Mouse (Mus musculus) limb, embryonic 12.5 days (tissue): ENCODE results near the gene Fut9. TPM values are rescaled to one million over a fixed set of nuclear protein-coding genes. Genes with fewer than 3 reads are reported as not detected.
A peak's percentile ranks its signal among the peaks of the same experiment; 100 is the strongest.

ENCODE experiments used
- ATAC-seq: fragments of 200-750 bp; cut with Nextera tagmentation; 2 replicates; pipeline ENCODE4 v1.8.0; 2017; ENCODE audit warnings: low read depth, moderate TSS enrichment; ENCODE audit not compliant: insufficient number of reproducible peaks, insufficient read depth, low FRiP score, low TSS enrichment
- H3K27ac ChIP-seq: fragments of 300-500 bp; sonication (generic); 2 replicates; pipeline ENCODE4 v1.5.1; 2016; ENCODE audit warnings: mild to moderate bottlenecking, moderate library complexity
- H3K27me3 ChIP-seq: fragments of 300-500 bp; sonication (generic); 2 replicates; pipeline ENCODE4 v1.6.1; 2016; ENCODE audit warnings: mild to moderate bottlenecking, moderate library complexity
- H3K36me3 ChIP-seq: fragments of 300-500 bp; sonication (generic); 2 replicates; pipeline ENCODE4 v1.6.1; 2016; ENCODE audit warnings: mild to moderate bottlenecking, moderate library complexity
- H3K4me1 ChIP-seq: fragments of 300-500 bp; sonication (generic); replicated peaks from 2 replicates; pipeline ENCODE4 v1.6.1; 2016
- H3K4me2 ChIP-seq: fragments of 300-500 bp; sonication (generic); 2 replicates; pipeline ENCODE4 v1.6.1; 2016; ENCODE audit warnings: mild to moderate bottlenecking, moderate library complexity
- H3K4me3 ChIP-seq: fragments of 300-500 bp; sonication (generic); replicated peaks from 2 replicates; pipeline ENCODE4 v1.5.1; 2016; ENCODE audit warnings: mild to moderate bottlenecking
- H3K9ac ChIP-seq: fragments of 300-500 bp; sonication (generic); replicated peaks from 2 replicates; pipeline ENCODE4 v1.6.1; 2016; ENCODE audit warnings: mild to moderate bottlenecking, moderate library complexity
- H3K9me3 ChIP-seq: fragments of 300-500 bp; sonication (generic); 2 replicates; pipeline ENCODE4 v1.6.1; 2016; ENCODE audit warnings: mild to moderate bottlenecking, moderate library complexity
- WGBS: fragments of 180-500 bp; shearing (Covaris S2); methylation state at CpG from one replicate; pipeline ENCODE4 v1.1.7; 2016; 5-methylcytosine and 5-hydroxymethylcytosine counted together
- polyA plus RNA-seq: library from polyadenylated mRNA; unstranded; fragments of >200 nt; fragmentation: Nextera tagmentation; extraction: Ambion mirVana; gene quantifications from 2 replicates; pipeline ENCODE4 v1.2.1, GENCODE M21; 2016

The Fut9 gene
- 0.36 and 0.41 TPM in 2 replicates for polyA plus RNA-seq

DNA sequence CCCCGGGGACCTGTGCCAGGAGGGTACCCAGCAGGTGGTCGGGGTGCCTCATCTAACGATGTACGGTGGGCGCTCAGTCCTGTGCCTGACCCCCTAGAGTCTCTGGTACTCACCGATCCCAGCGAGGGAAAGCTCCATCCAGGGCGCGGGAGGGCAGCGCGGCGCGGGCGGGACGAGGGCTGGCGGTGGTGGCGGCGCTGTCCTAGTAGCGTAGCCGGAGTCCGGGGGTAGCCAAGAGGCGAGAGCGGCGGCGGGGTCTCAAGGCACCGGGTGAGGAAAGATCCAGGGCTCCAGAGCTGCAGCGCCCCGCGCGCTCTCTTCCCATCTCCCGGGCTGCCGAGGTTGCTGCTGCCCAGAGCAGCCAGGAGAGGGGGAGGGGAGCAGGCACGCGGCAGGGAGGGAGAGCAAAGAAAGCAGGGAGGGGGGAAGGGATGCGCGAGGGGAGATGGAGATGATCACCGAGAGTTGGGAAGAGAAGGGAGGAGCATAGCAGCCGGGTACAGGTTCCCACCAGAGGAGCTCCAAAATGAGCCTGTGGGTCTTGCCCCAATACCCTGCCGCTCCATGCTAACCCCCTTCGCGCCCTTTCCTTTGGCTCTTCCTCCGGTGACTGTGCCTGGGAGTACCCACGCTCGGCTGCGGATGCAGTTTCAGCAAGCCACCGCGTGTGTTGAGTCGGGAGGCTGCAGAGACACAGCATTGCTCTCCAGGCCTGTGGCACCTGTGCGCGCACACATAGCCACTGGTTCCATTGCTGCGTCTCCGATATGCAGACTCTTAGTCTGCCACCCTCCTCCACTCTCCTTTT lies at the start of gene Fut9:
Gene Fut9 (minus strand): TSS at position 769 of the 808 bp plus-strand sequence.
- Histone ChIP-seq H3K27me3 (peaks cover 31% of the 10 kb centered on the region), H3K9me3 (no peaks in the 10 kb centered on the region), H3K36me3 (no peaks in the 10 kb centered on the region), H3K27ac (no peak within 1 kb of the TSS), H3K4me3 (peak within 1 kb of the TSS; percentile 51), H3K9ac (peak within 1 kb of the TSS; percentile 59), H3K4me2 (peak within 1 kb of the TSS; percentile 94), H3K4me1 (peaks cover 12% of the 10 kb centered on the region)
- under 1% methylated on average over 51 of the region's 52 CpGs for whole genome bisulfite sequencing
- ATAC-seq: peak; percentile 82

DNA sequence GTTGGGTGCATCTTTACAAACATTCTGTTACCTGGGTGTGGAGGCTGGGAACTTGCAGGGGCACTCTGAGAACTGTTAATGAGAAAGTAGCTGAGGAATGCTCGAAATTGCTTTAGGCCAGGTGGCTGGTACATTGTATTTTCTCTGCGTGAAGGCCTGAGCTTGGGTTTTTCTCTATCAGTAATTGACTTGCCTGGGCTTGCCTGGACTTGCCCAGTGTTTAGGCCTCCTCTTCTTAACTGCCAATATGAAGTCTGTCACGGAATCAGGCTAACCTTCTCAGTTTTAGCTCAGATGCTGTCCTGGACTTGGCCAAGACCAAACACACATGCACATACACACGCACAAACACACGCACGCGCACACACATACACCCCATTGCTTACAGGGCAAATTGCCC lies 15.7 kb upstream of the Fut9 start:
- ATAC-seq: no peak
- Histone ChIP-seq H3K27me3 (no peaks in the 10 kb centered on the region), H3K36me3 (no peaks in the 10 kb centered on the region), H3K9me3 (no peaks in the 10 kb centered on the region), H3K4me1 (no peaks in the 10 kb centered on the region), H3K4me2 (no peak overlapping the region), H3K4me3 (no peak overlapping the region), H3K27ac (no peak overlapping the region), H3K9ac (no peak overlapping the region)
- WGBS: 88% methylated on average over 7 of the region's 7 CpGs

DNA sequence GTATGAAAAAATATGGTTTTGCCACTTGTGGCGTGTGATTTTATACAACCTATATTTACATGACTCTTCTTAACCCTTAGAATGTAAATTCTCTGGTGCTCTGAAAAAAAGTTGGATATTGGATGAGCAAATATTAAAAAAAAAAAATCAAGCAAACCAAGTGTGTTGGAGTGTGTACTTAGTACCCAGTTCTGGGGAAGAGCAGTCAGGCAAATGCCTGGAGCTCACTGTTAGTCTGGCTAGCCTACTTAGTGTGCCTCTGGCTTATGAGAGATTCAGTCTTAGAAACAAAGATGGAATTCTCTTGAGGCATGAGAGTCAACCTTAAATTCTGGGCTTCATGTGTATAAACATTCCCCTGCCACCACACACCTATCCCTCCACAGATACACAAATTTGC lies 13.3 kb upstream of the Fut9 start:
- no peak overlapping the region for H3K4me3 ChIP-seq
- no peaks in the 10 kb centered on the region for H3K9me3 ChIP-seq
- 87% methylated on average over 1 of the region's 1 CpGs for WGBS
- no peak for ATAC-seq
- H3K27me3 ChIP-seq: no peaks in the 10 kb centered on the region
- H3K4me2 ChIP-seq: no peak overlapping the region
- H3K27ac ChIP-seq: no peak overlapping the region
- no peaks in the 10 kb centered on the region for H3K4me1 ChIP-seq
- no peaks in the 10 kb centered on the region for H3K36me3 ChIP-seq
- no peak overlapping the region for H3K9ac ChIP-seq

DNA sequence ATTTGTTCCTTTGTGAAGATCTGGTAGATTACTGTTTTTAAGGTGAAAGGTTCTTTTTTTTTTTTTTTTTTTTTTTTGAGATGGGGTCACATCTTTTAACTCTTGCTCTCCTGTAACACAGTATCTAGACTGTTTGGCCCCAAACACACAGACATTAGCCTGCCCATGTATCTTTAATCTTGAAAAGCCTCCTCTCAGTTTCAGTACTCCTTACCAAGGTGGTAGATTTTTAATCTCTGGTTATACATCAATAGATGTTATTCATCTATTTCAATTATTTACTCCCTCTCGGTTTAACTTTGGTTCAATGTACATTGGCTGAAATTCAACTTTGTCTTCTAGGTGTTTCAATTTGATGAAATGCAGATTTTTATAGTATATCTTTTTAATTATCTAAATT lies 10.0 kb upstream of the Fut9 start:
- ATAC-seq: no peak
- H3K9me3 ChIP-seq: no peaks in the 10 kb centered on the region
- H3K27ac ChIP-seq: no peak overlapping the region
- H3K36me3 ChIP-seq: no peaks in the 10 kb centered on the region
- H3K4me3 ChIP-seq: no peak overlapping the region
- 90% methylated on average over 1 of the region's 1 CpGs for WGBS
- H3K4me2 ChIP-seq: no peak overlapping the region
- H3K4me1 ChIP-seq: no peaks in the 10 kb centered on the region
- no peak overlapping the region for H3K9ac ChIP-seq
- H3K27me3 ChIP-seq: no peaks in the 10 kb centered on the region

DNA sequence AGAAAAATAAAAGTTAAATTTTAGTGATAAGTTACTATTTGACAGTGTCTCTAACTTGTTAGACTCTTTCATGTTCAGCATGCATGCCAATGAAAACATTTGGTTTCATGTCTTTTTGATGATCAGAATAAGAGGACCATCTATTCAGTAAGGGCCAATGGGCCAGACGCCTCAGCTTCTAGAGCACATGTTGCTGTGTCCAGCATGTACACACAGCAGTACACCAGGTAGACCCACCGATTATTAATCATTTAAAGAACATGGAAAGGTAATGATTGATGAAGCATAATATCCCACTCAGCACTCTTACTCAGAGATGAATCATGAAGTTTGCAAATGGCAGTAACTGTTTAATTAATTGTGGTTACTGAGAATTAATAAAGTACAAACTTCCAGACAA lies 1.7 kb upstream of the Fut9 start:
- H3K9me3 ChIP-seq: no peaks in the 10 kb centered on the region
- no peak overlapping the region for H3K4me3 ChIP-seq
- H3K27ac ChIP-seq: no peak overlapping the region
- peaks cover 31% of the 10 kb centered on the region for H3K27me3 ChIP-seq
- no peak overlapping the region for H3K9ac ChIP-seq
- 90% methylated on average over 2 of the region's 2 CpGs for WGBS
- H3K4me2 ChIP-seq: no peak overlapping the region
- no peaks in the 10 kb centered on the region for H3K36me3 ChIP-seq
- ATAC-seq: no peak
- peaks cover 12% of the 10 kb centered on the region for H3K4me1 ChIP-seq

DNA sequence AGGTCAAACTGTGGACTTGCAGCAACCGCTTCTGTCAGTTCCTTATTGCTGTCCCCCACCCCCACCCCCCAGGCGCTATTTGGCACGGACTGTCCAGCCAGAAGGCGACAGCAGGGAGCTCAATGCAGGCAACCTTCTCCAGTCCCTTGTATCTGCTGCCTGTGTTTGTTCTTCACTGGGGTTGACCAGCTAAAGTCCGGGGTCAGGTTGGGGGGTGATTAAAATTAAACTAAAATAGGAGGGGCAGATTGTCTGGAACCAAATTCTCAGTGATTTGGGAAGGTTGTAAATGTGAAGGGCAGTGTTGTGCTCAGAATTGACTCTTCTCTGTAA lies 206 bp upstream of the Fut9 start:
- H3K36me3 ChIP-seq: no peaks in the 10 kb centered on the region
- peaks cover 31% of the 10 kb centered on the region for H3K27me3 ChIP-seq
- peaks cover 12% of the 10 kb centered on the region for H3K4me1 ChIP-seq
- peak overlapping the region; percentile 51 for H3K4me3 ChIP-seq
- 3% methylated on average over 5 of the region's 5 CpGs for WGBS
- peak overlapping the region; percentile 94 for H3K4me2 ChIP-seq
- ATAC-seq: no peak
- H3K9me3 ChIP-seq: no peaks in the 10 kb centered on the region
- no peak overlapping the region for H3K9ac ChIP-seq
- no peak overlapping the region for H3K27ac ChIP-seq

DNA sequence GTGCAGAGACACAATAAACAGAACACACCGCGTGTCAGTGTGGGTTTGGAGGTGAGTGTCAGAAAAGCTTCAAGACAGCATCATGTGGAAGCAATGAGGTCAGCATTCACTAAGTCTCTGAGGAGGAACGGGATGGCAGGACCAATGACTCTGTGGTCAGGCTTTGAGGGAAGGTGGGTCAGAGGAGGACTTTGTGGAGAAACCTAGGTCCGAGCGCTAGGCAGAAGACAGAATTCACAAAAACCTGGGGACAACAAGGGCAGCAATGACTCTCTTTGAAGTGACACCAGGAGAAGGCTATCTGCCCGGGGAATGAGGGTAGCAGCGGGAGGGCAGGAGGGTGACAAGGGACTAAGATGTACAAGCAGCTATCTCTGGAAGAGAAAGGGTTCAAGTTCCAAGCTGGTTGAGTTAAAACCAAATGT lies 981 bp downstream of the Fut9 start:
- Histone ChIP-seq H3K4me1 (peaks cover 12% of the 10 kb centered on the region), H3K4me3 (peak overlapping the region; percentile 51), H3K27ac (no peak overlapping the region), H3K9ac (peak overlapping the region; percentile 59), H3K27me3 (peaks cover 31% of the 10 kb centered on the region), H3K4me2 (peak overlapping the region; percentile 94), H3K9me3 (no peaks in the 10 kb centered on the region), H3K36me3 (no peaks in the 10 kb centered on the region)
- under 1% methylated on average over 7 of the region's 7 CpGs for WGBS
- no peak; the same call in 1 of the 2 replicates for ATAC-seq

DNA sequence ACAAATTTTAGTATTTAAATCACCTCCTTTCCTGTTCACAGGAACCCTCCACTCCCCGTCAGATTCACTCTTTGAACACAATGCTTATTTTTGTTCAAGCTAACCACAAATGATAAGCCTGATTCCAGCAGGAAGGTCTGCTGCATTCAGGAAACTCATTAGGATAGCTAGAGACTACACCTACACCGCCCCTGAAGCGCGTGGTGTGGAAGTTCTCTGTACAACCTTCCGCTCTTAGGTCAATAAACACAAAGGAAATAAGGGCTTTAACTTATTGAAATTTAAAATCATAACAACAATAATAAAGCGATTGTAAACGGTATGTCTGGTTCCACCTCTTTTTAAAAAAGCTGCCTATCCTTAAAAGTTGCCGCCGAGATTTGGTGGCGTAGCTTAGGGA lies 1.6 kb downstream of the Fut9 start:
- Histone ChIP-seq H3K27ac (no peak overlapping the region), H3K27me3 (peaks cover 31% of the 10 kb centered on the region), H3K9ac (no peak overlapping the region), H3K4me2 (no peak overlapping the region), H3K36me3 (no peaks in the 10 kb centered on the region), H3K9me3 (no peaks in the 10 kb centered on the region), H3K4me1 (peaks cover 12% of the 10 kb centered on the region), H3K4me3 (no peak overlapping the region)
- WGBS: 26% methylated on average over 10 of the region's 10 CpGs
- ATAC-seq: no peak

DNA sequence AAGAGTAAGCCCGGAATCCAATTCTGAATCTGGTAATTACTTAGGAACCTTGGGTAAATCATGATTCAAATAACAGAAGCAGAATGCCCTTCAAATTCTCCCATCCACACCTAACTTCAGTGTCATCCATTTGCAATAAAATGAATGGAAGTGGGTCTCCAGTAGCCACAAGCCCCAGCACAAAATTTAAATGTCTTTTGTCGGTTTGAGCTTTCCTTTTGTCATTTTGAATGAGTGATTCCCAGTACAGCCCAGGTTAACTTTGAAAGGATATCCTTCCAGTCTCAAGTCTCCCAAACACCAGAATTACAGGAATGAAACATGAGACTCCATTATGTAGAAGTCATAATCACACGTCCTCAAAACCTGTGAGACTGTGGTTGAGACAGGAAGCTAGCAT lies 3.9 kb downstream of the Fut9 start:
- Histone ChIP-seq H3K27ac (no peak overlapping the region), H3K9me3 (no peaks in the 10 kb centered on the region), H3K9ac (no peak overlapping the region), H3K4me3 (no peak overlapping the region), H3K4me1 (peaks cover 12% of the 10 kb centered on the region), H3K27me3 (peaks cover 29% of the 10 kb centered on the region), H3K4me2 (no peak overlapping the region), H3K36me3 (no peaks in the 10 kb centered on the region)
- 42% methylated on average over 3 of the region's 3 CpGs for WGBS
- ATAC-seq: no peak

DNA sequence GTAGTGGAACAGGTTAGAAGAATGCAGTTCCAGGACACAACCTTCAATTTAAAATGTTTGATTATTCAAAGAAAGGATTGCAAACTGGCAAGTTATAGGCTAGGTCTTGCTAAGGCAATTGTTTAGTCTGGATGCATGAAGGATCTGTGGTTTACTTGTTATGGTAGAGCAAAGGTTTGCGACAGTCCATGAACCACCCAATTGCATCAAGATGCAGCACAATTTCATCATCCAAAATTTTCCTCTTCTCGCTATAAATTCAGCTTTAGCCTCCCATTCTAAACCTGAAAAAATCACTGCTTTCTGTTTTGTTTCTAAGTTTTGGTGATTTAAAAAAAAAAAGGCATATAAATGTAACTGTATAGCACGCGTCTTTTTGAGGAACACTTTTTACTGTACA lies 14.8 kb downstream of the Fut9 start:
- Histone ChIP-seq H3K4me1 (no peaks in the 10 kb centered on the region), H3K27ac (no peak overlapping the region), H3K27me3 (no peaks in the 10 kb centered on the region), H3K9me3 (no peaks in the 10 kb centered on the region), H3K4me3 (no peak overlapping the region), H3K4me2 (no peak overlapping the region), H3K36me3 (no peaks in the 10 kb centered on the region), H3K9ac (no peak overlapping the region)
- 90% methylated on average over 4 of the region's 4 CpGs for WGBS
- ATAC-seq: no peak

DNA sequence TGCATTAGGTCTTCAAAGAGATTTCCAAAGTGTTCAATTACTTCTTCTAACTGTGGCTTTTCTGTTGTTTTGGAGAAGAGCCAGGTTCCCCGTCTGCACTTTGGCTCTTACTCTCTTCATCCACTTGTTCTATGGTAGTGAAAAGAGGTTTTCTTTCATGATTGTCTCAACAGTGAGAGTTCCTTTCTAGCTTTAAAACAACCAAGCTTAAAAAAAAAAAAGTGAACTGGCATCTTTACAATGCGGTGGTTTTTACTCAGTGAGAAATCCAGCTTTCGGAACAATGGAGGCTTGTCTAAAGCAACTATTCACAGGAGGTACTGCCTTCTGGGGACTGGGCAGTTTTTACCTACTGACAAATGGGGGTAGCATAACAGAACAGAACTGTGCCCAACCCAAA lies 31.4 kb downstream of the Fut9 start:
- Histone ChIP-seq H3K27ac (no peak overlapping the region), H3K9me3 (no peaks in the 10 kb centered on the region), H3K36me3 (no peaks in the 10 kb centered on the region), H3K9ac (no peak overlapping the region), H3K4me2 (no peak overlapping the region), H3K4me1 (no peaks in the 10 kb centered on the region), H3K27me3 (no peaks in the 10 kb centered on the region), H3K4me3 (no peak overlapping the region)
- 70% methylated on average over 3 of the region's 3 CpGs for WGBS
- no peak for ATAC-seq

DNA sequence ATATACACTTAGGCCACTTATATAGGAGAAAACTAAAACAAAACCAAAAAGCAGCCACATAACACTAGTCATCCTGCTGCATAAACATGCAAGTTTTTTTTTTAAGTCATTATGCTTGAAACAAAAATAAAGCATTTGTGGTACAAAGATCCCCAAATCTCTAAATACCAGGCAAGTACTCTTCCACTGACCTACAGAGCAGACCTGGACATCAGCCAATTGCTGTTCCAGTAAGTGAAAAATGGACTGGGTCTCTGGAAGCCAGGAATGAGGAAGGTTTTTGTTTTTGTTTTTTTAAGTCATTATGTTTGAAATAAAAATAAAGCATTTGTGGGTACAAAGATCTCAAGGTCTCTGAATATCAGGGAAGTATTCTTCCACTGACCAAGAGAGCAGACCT lies 37.0 kb downstream of the Fut9 start:
- H3K4me2 ChIP-seq: no peak overlapping the region
- H3K27ac ChIP-seq: no peak overlapping the region
- H3K36me3 ChIP-seq: no peaks in the 10 kb centered on the region
- H3K27me3 ChIP-seq: no peaks in the 10 kb centered on the region
- no peaks in the 10 kb centered on the region for H3K4me1 ChIP-seq
- no peak overlapping the region for H3K4me3 ChIP-seq
- H3K9ac ChIP-seq: no peak overlapping the region
- no peak for ATAC-seq
- H3K9me3 ChIP-seq: no peaks in the 10 kb centered on the region
